Mouse (Mus musculus) lung, adult 18-20 months (tissue): ENCODE data around the gene Six5.

ENCODE experiments used
- DNase-seq, 2 experiments: peaks; one replicate each; pipeline ENCODE4 v3.0.0; 2022; ENCODE audit warnings: mixed read lengths in 2 of 2

Six5 gene

DNA sequence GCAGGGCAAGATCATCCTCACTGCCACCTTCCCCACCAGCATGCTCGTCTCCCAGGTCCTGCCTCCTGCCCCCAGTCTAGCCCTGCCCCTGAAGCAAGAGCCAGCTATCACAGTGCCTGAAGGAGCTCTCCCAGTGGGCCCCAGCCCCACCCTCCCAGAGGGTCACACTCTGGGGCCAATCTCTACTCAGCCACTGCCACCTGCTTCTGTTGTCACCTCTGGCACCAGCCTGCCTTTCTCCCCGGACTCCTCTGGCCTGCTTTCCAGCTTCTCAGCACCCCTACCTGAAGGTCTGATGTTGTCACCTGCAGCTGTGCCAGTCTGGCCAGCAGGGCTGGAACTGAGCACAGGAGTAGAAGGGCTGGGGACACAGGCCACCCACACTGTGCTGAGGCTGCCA is 2.8 kb downstream of the Six5 start:
- DNase-seq = no peak

DNA sequence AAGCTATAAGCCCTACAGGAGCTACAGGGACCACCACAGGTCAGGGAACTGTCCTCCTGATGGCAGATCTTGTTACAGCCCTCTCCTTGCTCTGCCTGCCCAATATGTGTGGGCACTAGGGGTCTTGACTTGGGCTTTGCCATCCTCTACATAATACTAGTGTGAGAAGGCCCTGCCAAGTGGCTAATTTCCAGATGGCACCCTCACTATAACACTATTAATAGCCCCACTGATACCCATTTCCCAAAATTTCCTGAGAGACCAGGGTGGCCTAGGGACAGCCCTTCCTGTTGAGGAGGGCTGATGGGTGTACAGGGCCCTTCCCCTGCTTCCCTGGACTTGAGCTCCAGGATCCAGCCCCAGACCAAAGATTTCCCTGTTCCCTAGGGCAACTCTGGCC is 3.5 kb downstream of the Six5 start:
- no peak for DNase-seq

DNA sequence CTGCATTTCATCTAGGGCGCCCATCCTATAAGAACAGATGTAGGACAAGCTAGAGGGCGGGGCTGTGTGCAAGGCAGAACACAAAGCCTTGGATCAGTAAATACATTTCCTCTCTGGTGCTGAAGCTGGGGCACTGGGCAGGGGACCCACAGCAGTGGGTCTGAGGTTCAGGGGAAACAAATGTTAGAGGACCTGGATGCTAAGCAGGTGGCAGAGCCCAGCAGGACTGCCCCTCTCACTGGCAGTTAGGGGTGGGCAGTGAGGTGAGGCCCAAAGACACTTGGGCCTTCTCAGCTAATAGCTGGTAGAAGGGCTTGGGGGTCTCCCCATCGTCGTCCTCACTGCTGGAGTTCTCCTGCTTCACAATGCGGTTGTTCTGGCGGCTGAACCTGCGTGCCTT is 4.4 kb downstream of the Six5 start:
- DNase-seq = no peak

DNA sequence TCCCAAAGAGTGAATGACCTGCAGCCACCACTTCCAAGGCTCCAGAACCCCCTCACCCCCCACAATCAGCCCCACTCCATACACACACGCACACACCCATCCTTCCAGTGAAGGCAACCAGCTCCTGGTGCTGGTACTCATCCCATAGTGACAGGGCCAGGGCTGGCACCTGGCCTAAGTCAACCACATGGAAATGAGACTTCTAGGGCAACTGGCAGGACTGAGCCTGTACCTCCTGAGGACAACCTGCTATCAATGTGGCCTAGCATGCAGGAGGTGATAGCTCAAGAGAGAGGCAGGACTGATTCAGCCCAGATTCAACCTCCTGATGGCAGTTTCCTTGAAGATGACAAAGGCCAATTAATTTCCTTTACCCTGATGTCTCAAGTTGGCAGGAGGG is 5.9 kb downstream of the Six5 start:
- DNase-seq = no peak

DNA sequence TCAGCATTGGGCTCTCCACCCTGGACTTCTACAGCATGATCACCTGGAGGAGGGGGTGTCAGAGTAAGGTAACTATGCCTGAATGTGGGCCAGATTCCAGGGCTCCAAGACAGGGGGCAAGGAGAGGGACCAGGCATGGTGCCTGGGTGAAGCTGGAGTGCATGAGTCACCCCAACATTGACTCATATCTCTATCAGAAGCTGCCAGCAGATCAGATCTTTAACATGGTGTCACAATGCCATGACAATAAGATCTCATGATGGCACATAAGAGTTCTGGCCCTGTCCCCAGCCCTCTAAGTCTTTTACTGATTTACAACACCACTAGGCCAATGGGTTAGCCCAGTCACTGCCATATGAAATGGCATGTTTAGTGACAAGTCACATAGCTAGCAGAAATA is 9.3 kb downstream of the Six5 start:
- DNase-seq = no peak

DNA sequence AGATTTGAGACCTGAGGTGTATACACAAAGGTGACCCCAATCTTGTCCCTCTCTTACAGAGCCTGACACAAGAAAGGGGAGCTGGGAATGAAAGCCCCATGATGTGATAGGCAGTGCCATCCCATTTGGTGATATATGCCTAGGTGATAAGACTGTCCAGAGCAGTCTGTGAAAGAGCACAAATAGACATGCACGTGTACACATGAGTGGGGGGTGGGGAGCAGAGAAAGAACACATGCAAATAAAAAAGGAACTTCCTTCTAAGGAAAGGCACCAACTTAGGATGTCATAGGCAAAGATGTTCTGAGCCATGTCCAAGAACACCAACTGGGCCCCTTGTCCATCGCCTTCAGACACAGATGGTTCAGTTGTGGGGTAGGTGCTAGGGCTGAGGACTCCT is 10.1 kb downstream of the Six5 start:
- no peak for DNase-seq

DNA sequence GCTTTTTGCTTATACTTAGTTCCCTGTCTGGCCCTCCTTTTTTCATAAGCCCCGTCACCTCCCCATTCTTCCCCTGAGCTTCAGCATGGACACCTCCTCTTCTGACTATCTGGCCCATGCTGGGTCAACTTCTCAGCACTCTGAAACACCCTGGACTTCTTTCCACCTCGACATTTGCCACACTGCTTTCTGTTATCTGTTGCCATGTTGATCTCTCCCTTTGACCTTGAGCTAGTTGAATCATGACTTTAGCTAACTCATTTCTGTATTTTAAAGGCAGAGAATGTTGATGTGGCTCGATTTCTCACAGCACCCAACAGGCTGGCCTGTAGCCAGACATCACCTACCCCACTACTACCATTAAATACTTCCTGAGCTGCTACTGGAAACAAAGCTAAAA is 13.0 kb downstream of the Six5 start:
- no peak for DNase-seq

DNA sequence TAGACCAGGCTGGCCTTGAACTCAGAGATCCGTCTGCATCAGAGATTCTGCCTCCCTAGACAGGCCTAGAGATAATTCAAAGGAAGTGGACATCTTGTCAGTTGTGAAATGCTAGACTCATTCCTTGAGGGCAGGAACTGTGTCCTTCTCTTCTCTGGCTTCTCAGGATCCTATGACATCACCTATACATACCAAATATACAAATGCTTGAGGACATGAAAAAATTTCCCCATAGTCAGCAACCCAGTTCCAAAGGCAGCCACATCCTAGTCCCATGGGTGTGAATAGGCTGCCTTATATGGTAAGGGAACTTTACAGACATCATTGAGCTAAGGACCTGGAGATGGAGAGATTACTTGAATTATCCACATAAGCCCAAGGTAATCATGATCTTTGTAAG is 15.2 kb downstream of the Six5 start:
- DNase-seq = no peak

DNA sequence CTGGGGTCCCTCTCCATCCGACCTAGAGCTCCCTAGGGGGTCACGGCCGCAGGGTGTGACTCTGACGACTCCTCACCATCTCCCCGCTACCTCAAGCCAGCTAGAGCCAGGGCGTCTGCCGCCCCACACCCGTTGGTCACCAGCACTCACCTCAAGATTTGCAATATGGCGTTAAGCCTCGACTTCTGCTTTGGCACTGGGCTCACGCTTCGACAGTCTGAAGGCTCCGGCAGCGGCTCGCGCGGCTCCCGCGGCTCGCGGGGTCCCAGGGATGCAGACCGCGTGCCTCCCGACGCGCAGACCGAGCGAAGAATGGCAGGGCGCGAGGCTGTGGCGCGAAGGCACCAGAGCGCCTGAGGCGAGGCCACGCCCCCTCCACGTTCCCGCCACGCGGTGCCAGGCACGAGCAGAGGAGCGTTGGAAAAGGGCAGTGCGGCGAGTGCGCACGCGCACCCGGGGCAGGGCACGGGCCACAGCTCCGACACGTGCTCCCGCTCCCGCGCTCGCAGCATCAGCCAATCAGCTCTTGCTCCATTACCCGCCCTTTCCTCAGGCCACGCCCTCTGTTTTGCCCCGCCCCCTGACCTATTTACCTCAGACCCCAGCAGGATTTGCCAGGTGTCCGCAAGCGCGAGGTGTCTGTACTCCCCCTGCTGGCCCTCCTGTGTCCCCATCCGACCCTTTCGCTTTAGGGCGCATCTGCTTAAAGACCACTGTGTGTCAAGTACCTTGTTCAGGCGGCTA is 23.8 kb downstream of the Six5 start, which contains the start of gene Gm4969:
Gene Gm4969, minus strand, starts transcription at position 341 of the 744 bp plus-strand sequence.
- DNase-seq = peak; percentile 39 to 56

DNA sequence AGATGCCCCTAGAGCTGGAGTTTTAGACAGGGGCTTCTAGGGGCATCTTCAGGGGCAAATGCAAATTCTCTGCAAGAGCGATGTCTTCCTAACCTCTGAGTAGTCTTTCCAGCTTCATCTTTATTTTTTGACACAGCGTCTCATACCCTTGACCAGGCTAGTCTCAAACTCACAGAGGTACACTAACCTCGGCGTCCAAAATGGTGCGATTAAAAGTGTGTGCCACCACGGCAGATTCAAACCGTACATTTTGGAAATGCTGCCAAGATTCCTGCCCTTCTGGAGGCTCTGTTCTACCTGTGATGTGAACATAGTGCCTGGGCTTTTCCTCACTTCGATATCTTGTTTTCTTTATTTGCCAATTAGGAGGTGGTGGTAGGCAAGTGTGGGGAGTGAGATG is 24.7 kb downstream of the Six5 start:
- no peak for DNase-seq

DNA sequence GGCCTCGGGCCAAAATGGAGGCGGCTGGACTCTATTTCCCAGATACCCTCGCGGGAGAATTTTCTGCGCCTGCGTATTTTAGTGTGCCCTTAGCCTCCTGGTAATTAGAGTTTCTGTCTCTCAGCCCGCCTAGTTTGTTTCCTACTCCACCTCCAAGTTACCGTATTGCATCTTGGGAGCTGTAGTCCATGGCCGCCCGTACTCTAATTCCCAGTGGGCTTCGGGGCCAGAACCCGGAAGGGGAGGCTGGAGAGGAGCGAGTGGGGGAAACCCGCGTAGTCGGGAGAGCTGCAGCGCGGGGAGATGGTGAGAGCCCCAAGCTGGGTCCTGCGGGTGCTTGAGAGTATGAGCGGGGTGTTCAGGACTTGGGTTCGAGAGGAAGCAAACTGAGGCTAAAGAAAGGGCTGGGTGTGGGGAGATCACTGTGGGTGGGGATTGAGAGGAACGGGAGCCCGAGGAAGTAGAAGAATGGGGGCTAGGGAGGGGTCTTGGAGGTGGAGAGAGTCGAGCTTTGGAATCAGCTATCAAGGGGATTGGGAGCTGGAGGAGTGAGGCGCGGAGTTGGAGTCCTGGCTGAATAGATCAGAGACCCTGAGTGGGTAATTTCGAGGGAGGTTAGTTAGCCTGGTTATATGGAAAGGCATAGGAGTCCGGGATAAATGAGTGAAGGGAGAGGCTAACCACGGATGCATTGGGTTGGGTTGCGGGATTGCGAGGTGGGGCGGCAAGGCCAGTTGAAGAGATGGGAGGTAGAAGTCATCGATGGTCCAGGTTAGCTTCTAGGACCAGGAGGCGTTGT is 25.4 kb downstream of the Six5 start, which contains the start of gene Fbxo46:
Gene Fbxo46, plus strand, starts transcription at position 229 of the 799 bp plus-strand sequence.
- DNase-seq = peak; percentile 97 to 98

DNA sequence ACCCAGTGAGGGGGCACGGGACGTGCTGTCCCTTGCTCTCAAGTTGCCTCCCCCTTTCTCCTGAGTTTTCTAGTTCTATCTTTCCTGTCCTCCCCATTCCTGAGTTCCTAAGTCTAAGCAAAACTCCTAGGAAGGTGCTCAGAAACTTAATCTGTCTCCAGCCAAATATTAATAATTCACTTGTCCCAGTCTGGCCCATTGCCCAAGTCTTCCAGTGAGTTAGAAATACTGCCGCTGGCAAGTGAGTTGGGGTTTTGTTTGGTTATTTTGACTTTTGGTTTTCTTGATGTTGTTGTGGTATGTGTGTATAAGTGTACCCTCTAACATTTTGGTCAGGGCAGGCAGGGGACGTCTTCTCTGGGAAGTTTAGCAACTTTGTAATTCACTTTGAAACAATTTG is 27.3 kb downstream of the Six5 start:
- no peak for DNase-seq

DNA sequence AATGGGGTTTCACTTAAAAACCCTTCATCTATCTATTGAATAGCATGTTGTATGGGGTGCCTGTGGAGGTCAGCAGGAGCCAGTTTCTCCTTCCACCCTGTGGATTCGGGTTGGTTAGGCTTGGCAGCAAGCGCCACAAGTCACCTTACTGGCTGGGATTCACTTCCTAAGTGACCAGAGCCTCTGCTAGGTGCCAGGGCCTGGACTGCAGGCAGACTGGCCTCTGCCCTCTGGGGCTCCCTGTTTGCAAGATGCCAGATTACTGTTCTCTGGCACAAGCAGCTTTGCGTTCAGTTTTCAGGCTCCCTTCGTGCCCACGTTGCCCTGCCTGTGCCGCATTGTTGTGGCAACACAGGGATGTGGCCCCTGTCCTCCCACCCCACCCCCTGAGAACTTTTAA is 30.3 kb downstream of the Six5 start:
- DNase-seq = no peak

DNA sequence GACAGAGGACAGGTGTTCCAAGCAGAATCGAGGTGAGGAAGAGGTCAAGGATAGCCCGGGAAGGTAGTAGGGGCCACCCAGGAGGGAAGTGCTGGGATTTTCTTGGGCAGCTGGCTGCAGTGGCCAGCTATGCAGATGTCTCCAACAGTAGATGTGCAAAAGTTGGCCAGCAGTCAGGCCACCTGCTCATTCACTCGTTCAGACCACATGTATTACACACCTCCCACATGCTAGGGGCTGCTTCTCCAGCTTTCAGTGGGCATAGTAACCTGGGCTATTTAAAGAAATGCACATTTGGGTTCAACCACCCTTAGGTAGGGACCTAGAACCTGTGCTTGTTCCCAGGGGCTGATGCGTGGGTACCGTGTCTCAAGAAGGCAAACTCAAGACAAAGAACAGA is 33.4 kb downstream of the Six5 start:
- no peak for DNase-seq

DNA sequence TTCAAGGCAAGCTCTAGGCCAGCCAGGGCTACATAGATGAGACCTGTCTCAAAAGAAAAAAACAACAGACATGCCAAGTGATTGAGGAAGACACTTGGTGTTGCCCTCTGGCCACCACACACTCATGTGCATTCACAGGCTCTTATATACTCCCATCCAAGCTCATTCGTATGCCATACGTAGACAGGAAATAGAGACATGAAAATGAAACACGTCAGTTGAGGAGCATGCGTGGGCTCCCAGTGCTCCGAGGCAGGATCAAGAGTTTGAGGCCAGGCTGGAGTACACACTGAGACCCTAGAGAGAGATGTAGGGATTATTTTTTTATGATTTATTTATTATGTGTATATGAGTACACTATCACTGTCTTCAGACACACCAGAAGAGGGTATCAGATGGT is 35.0 kb downstream of the Six5 start:
- DNase-seq = no peak

DNA sequence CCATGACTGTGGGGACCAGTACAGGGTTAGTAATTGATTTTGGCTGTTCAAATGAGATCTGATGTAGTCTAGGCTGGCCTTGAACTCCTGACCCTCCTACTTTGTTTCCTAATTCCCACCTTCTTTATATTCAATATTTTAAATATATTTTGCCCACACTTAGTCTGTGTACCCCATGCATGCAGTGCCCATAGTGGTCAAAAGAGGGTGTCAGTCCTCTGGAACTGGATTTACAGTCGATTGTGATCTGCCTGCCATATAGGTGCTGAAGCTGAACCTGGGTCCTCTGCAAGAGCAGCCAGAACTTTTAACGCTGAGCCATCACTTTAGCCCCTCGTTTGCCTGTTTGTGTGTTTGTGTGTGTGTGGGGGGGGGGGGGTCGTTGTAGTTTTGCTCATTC is 36.3 kb downstream of the Six5 start:
- DNase-seq = no peak

DNA sequence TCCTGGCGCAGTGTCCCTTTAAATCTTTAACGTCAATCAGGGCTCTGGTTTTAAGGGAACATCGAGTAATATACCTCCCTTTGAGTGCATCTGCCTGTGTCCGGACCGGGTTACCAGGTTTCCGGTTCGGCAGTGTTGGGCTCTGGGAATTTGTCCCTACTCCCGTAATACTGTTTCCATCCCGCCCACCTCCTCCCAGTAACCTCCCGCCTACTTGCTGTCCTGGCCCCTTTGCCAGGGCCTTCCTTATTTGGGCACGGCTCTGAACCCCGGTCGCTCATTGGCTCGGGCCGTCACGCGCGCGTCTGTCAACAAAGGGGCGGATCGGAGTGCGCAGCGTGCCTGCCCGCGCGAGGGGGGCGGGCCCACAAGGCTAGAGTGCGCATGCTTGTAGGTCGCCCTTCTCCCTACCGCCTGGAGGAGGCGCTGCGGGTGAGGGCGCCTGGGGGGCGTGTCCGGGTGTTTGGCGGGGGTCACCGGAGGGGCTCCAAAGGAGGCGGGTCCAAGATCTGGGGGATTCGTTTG is 37.0 kb downstream of the Six5 start:
- DNase-seq = peak; percentile 98 to 99

DNA sequence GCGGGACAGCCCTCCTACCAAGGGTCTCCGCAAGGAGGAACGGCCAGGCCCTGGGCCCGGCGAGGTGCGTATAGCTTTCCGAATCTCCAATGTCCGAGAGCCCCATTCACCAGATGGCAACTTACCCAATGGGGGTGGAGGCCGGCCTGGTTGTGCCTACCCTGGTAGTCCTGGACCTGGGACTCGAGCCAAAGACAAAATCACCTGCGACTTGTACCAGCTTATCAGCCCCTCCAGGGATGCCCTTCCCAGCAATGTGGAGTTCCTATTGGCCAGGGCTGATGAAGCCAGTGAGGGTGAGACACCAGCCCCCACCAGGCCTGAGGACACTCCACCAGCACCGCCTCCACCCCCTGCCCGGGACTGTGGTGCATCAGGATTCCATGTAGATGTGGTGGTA is 41.8 kb downstream of the Six5 start:
- no peak for DNase-seq

DNA sequence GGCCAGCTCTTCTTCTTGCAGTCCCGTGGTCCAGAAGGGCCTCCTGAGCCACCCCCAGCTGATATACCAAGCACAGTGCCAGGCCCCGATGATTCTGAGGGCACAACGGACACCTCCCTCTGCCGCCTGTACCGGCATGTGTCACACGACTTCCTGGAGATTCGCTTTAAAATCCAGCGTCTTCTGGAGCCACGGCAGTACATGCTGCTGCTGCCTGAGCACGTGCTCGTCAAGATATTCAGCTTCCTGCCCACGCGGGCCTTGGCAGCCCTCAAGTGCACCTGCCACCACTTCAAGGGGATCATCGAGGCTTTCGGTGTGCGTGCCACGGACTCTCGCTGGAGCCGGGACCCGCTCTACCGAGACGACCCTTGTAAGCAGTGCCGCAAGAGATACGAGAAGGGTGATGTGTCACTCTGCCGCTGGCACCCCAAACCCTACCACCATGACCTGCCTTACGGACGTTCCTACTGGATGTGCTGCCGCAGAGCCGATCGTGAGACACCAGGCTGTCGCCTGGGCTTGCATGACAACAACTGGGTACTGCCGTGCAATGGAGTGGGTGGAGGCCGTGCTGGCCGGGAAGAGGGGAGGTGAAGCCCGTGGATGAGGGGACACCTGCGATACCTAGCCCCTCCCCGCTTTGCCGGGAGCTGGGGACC is 42.4 kb downstream of the Six5 start:
- DNase-seq = no peak

DNA sequence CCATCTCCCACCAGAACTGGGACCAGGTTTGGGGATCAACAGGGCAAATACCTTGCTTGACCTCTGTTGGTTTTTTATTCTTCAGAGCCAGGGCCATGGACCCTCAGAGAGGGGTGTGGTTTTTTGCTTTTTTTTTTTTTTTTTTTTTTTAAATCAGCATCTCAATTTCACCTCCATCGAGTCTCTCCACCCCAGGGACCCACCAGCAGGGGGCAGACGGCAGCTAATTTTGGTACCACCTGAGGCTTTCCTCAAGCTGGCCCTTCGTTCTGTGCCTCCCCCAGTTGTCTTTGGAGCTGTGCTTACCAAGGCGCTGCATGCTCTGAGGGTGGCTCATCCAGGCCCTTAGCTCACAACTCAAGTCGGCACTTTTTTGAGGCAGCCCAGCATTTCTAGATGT is 43.0 kb downstream of the Six5 start:
- DNase-seq = peak in 1 of 2 experiments; percentile 45

DNA sequence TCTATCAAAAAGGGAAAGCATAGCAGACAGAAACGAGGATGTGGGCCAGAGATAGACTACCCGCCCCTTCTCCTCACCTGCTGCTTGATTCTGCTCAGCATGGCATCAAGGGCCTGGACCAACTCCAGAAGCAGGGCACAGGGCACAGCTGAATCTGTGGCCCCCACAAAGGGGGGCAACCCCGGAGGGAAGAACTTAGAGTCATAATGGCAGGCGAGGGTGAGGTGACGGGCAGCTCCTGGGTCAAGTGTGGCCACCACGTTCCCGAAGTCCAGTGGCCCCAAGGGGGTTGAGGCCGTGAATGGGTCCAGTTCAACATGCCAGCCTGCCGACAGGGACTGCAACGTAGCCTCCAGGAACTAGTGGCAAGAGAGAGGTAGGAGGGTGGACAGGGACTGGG is 52.4 kb downstream of the Six5 start:
- no peak for DNase-seq

DNA sequence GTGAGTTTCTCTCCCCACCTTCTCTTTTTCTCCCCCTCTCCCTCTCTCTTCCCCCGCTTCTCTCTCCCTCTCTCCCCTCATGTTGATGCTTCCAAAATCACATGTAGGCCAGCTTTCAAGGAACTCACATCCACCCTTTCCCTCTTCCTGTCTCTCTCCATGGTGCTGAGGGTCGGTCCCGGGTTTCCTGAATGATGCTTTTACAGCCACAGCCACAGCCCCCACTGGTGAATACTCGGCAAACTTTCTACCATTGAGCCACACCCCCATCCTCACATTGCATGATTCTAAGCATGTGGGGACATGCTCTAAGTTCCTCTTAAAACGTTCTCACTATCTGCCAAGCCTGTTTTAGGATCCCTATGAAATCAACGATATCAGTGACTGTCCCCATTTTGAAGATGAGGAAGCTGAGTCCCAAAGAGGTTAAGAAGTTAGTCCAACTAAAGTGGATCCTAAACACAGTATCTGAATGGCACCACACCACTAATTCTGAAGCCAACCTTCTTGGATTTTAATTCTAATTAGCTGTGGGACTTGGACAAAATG is 53.2 kb downstream of the Six5 start:
- DNase-seq = no peak
